Mouse (Mus musculus): ENCODE data around the gene Timp2.

Gene Timp2

DNA sequence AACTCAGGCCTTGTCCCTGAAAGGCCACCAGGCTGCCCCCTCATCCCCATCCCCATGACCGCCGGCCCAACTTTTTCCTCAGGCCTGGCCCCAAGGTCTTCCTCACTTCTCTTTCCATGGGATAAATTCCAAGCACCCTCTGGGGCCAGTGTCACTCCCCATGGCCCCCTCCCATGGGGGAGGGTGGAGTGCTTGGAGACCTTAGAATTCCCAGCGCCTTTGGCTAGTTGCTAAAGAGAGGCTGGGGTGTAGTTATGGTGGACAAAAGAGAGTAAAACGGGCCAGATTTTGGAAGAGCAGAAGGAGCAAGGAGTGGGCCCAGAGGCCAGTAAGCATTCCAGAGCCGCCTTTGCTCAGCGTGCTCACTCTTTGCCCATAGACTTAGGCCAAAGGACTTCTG is at the start of gene Timp2:
Timp2 (minus strand) TSS at position 101 of the 400 bp plus-strand sequence.
- 51% methylated on average over 6 of the region's 6 CpGs for WGBS

GRCm38 (mm10) chr11:118405311-118405710 is 49.8 kb upstream of the Timp2 start:
- WGBS: 96% methylated on average over 8 of the region's 8 CpGs

GRCm38 (mm10) chr11:118403951-118404899 is 48.7 kb upstream of the Timp2 start:
- WGBS: 86% methylated on average over 6 of the region's 6 CpGs

DNA sequence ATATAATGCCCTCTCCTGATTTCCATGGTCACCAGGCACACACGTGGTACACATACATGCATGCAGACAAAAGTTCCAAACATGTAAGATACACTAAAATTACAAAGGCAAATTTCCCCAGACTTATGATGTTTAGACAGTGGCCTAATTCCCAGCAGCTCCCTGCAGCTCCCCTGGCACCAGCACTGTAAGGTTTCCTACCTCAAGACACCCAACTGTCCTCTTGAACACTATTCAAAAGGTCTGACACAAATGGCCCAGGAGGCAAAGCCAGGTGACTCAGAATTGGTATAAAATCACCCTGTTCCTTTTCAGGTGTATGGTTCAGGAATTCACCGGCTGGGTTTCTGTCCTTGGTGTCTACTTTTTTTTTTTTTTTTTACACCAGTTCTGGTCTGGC is 47.6 kb upstream of the Timp2 start:
- WGBS: 92% methylated on average over 2 of the region's 2 CpGs

DNA sequence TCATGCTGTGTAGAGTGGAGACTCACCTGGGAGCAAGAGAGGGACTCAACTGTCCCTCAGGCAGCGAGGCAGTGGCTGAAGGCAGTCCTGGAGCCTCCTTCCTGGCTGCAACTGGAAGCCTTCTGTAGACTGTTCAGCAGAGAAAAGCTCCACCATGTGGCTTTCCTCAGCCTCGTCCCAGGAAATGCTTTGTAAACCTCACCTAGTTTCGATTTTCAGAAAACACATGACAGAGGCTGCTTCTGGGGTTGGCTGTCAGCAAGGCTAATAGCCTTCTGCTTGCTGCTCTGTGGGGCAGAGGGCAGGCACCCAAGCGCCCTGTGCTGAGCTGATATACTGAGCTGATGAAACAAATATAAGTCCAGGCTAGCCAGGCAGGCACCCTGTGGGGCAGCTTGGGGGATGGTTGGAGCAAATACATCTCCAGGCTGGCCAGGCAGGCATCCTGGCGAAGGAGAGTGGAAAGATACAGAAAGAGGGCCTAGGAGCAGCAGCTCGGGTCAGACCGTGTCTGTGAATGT is 46.3 kb upstream of the Timp2 start, which contains the start of gene Lgals3bp:
Lgals3bp (minus strand) TSS at position 333 of the 521 bp plus-strand sequence.
- 34% methylated on average over 7 of the region's 7 CpGs for WGBS

DNA sequence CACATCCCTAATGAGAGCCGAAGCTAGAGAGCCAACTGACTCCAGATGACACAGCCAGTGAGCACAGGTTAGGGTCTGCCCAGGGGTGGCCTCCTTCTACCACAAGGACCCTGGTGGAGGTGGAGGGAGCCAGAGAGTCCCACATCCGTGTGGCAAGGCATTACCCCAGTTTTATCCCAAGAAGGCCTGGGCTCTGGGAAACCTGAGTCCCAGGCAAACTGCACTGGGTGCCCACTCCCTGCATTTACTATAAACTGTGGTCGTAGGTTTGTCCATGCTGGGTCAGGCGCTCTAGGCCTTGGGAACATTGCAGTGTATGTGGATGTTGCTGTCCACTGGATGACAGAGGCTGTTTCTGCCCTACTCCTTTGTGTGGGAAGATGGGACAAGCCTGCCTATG is 45.7 kb upstream of the Timp2 start:
- WGBS: 75% methylated on average over 4 of the region's 4 CpGs

DNA sequence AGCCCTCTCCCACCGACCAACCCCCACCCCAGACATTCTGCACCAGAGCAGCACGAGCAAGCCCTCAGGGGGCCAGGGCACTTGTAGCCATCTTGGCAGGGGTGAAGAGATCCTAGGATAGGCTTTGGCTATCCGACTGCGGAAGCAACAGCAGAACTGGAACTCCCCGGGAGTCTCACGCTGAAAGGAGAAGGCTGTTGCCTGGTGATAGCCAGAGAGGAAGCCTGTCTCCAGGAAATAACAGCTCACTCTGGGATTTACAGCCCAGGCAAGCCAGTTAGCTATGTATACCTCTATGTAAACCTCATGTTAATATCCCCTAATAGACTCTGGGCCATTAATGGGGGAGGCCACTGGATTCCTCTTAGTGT is 45.0 kb upstream of the Timp2 start:
- 36% methylated on average over 6 of the region's 6 CpGs for WGBS

DNA sequence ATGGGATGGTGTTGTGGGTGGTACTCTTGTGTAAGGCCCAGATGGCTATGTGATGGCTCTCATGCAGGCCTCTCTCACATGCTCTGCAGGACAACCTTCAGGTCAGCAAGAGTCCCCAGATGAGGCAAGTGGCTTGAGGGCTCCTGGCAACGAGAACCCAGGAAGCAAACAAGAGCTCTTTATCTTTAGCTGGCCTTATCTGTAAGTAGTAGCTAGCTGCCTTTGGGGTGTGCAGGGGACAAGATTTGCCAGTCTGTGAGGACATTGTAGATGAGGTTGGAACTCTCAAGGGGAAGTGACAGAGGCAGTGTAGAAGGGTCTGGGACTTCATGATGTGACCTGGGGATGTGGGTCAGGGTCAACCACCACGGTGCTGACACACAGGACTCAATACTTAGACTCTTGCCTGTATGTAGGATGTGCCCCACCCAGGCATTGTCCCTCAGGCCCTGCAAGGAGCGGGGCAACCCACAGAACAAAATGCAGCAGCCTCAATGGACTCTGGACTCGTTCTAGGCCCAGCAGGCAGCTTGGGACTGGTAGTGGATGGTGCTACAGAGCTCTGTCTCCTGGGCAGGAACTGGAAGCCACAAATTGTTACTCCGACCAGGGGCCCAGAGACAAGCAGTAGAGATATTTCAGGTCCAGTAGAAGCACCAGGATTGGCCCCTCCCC is 44.5 kb upstream of the Timp2 start:
- WGBS: 78% methylated on average over 5 of the region's 5 CpGs

DNA sequence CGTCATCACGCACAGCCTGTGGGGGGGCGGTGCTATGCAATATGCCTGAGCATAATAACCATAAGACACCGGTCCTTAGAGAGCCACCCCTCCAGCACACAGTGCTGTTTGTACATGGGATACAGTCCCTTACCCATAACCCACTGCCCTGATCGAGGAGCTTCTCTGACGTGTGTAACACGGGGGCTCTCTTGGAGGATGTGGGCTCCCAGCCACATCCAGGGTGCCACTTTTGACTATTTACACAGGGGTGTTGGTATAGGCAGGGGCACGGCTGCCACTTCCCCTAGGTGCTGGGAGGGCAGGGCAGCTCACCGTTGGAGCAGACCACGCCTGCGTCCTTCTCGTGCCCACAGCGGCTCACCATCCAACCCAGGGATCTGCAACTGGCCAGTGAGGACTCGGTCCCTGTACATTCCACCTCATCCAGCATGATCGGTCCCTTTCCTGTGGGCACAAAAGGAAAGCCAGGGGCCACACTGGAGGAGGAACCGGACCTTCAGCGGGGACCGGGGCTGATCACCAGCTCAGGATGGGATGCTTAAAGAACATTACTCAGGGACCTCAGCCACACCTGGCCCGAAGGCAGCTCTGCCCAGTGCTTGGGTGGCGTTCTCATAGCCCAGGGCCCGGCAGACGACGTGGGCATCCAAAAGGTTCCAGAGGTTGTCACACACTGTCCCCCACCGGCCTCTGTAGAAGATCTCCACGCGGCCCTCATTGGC is 42.4 kb upstream of the Timp2 start:
- 94% methylated on average over 26 of the region's 26 CpGs for WGBS

GRCm38 (mm10) chr11:118394538-118394937 is 39.0 kb upstream of the Timp2 start:
- WGBS: 54% methylated on average over 6 of the region's 6 CpGs

DNA sequence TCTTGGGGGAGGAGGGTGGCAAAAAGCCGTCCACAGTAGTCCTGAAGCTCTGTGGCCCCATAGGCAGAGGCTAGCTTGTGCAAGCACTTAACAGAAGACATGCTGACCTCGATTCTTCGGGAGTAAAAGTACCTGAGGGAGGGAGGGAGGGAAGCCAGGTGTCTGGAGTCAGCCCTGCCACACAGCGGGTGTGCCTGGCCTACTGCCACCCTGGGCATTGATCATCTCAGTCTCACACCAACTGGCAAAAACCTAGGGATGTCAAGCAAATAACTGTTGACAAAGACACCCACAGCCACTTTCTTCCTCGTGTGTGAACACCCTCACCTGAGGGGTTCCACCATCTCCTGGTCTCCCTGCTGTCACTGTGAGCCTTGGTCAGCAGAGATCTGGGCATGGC is 38.5 kb upstream of the Timp2 start:
- WGBS: 83% methylated on average over 5 of the region's 5 CpGs

DNA sequence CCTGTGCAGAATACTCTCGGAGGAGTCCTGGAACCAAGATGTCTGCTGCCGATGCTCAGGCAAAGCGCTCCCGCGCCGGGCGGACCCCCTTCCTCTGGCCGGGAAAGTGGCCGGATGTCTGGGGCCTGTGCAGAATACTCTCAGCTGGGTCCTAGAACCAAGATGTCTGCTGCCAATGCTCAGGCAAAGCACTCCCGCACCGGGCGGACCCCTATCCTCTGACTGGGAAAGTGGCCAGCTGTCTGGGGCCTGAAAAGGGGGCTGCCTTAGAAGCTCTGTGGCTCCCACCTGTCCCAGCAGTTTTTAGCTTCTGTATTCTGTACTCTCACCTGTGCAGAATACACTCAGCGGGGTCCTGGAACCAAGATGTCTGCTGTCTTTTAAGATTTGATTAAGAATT is 32.3 kb upstream of the Timp2 start:
- 88% methylated on average over 13 of the region's 13 CpGs for WGBS

GRCm38 (mm10) chr11:118379251-118380009 is 23.9 kb upstream of the Timp2 start:
- WGBS: 39% methylated on average over 11 of the region's 11 CpGs

- 90% methylated on average over 6 of the region's 6 CpGs for WGBS
Measured at GRCm38 (mm10) chr11:118378656-118379055, 23.1 kb upstream of the Timp2 start.

GRCm38 (mm10) chr11:118375881-118376280 is 20.3 kb upstream of the Timp2 start:
- WGBS: 75% methylated on average over 5 of the region's 5 CpGs

- 90% methylated on average over 8 of the region's 8 CpGs for WGBS
Measured at GRCm38 (mm10) chr11:118375461-118375860, 19.9 kb upstream of the Timp2 start.

GRCm38 (mm10) chr11:118374506-118374905 is 19.0 kb upstream of the Timp2 start:
- 63% methylated on average over 5 of the region's 5 CpGs for WGBS

GRCm38 (mm10) chr11:118372641-118373040 is 17.1 kb upstream of the Timp2 start:
- 73% methylated on average over 7 of the region's 7 CpGs for WGBS

GRCm38 (mm10) chr11:118371876-118372275 is 16.3 kb upstream of the Timp2 start:
- 92% methylated on average over 7 of the region's 7 CpGs for WGBS

GRCm38 (mm10) chr11:118369657-118370056 is 14.1 kb upstream of the Timp2 start:
- 85% methylated on average over 8 of the region's 8 CpGs for WGBS

DNA sequence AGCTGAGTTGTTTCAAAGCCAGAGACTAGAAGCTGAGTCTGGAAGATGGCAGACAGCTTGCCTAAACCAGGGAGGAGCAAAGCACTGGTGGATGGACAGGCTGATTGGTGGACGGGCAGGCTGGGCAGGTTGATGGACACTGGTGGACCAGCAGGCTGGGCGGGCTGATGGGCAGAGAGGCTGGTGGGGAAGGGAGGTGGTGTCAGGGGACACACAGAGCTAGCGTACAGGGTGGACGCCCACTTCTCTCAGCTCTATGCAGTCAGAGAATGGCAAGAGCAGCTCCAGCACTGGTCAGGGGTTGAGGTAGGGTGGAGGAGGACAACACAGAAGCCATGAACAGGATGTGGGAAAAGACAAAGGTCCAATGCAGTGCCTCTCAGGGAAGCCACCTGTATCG is 13.7 kb upstream of the Timp2 start:
- 82% methylated on average over 5 of the region's 5 CpGs for WGBS

All from cerebral cortex, adult 2 months (tissue).